Mouse (Mus musculus): Measurements from ENCODE around the gene Olfr97.
"Not testable (repeated sequence)": the region's sequence is repeated elsewhere in the genome, so short reads cannot be mapped to it uniquely, and the experiment has no call there.

The Olfr97 gene

DNA sequence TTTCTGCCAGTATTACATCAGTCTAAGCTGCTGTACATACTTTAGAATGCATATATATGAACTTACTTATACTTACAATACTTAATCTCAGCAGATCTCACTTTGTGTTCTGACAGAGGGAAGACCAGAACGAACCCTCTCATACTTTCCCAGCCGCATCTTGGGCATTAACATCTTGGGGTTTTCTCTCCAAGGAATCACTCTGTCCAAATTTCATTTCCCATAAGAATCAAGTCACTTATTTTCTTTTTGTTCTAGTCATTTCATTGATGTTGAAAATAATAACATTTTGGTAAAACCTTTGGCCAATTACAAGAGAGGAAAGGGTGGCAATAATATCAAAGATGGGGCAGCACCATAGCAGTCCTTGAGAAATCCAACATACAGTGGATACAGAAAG is at the start of gene Olfr97:
TSS of gene Olfr97 (minus strand) at position 101 of the 400 bp plus-strand sequence.
- not testable (repeated sequence) for DNase-seq (ENCODE audit: low spot score in 2 of 2)

DNA sequence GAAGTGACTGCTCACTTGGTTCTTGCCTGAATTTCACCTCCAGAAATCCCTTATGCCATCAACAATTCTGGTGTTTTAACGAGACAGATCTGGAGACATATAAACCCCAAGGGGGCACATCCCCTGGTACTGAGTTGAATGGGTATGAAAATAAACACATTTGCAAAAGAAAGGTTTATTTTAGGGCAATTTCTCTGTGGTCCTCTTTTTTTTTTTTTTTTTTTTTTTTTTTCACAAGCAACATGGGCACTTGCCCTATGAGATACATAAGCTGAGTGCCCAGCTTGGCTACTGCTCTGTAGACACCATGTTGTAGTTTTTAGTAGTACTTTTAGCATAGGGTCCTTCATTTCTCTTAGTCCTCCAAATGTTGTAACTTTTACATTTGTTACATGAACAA is 46.2 kb upstream of the Olfr97 start, which contains the start of gene Olfr99:
TSS of gene Olfr99 (minus strand) at position 101 of the 400 bp plus-strand sequence.
- DNase-seq (ENCODE audit: low spot score in 2 of 2), result no peak

DNA sequence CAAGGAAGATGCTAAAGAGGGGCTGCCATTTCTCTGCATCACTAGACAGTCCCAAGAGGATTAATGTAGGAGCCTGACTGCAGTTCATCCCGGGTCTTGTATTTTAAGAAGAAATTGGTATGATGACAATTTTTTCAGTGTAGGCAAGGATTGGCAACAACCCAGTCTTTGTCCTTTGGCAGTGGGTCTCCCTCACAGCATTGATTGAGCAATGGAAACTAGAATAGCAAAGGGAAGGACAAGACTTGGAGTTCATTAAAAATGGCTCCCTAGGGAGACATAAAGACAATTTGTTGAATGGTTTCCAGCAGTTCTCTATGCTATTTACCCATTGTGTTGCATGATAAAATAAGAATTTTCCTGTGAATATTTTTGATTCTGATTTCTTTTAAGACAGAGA is 43.2 kb upstream of the Olfr97 start:
- DNase-seq (ENCODE audit: low spot score in 2 of 2), result no peak

DNA sequence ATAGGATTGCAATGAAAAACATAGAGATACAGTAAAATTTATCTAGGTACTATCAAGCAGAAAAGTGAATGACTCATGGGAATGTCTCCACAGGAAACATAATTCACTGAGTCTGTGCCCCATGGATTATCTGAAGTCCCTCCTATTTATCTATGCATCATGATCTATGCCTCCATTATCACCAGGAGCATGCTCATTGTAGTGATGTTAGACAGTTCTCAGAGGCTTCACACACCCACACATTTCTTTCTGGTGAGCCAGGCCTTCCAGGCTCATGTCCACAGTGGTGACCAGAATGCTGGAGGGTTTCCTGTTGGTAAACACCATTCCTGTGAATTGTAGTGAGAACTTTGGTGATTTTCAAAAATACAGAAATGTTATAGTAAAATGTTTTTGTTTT is 39.4 kb upstream of the Olfr97 start:
- DNase-seq (ENCODE audit: low spot score in 2 of 2), result no peak

DNA sequence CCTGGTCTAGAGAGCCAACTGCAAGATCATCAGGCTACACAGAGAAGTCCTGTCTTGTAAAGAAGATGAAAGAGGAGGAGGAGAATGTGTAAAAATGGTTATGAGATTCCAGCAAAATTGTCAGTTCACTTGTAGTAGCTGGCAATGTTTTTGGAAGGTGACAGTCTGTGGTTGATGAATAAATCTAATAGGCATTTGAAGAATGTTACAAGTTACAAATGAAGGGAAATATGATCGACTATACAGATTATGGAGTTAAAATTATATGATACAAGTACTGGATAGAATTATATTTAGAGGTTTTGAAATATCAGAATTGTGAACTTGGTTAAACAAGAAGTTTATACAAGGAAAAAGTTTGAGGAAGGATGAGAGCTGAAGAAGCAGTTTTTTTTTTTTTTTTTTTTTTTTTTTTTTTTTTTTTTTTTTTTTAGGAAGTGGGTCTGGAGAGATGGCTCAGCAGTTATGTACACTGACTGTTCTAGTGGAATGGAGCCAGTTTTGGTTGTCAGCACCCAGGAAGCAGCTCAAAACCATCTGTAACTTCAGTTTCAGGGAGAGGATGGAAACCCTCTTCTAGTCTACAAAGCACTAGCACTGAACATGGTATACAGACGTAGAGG is 38.6 kb upstream of the Olfr97 start:
- no peak for DNase-seq (ENCODE audit: low spot score in 2 of 2)

DNA sequence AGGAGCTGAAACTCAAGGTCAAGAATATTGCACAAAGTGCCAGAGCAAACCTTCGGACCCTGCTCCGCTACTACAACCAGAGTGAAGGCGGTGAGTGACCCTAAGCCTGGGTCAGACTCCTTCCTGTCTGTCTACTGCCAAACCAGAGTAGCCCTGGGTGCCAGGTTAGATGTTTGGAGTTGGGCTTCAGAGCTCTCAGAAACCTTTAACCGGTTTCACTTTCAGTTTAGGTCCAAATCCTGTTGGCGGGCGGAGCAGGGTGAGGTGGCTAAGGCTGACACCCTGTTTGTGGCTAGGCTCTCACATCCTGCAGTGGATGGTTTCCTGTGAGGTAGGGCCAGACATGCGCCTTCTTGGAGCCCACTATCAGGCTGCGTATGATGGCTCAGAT is 33.6 kb upstream of the Olfr97 start:
- no peak for DNase-seq (ENCODE audit: low spot score in 2 of 2)

DNA sequence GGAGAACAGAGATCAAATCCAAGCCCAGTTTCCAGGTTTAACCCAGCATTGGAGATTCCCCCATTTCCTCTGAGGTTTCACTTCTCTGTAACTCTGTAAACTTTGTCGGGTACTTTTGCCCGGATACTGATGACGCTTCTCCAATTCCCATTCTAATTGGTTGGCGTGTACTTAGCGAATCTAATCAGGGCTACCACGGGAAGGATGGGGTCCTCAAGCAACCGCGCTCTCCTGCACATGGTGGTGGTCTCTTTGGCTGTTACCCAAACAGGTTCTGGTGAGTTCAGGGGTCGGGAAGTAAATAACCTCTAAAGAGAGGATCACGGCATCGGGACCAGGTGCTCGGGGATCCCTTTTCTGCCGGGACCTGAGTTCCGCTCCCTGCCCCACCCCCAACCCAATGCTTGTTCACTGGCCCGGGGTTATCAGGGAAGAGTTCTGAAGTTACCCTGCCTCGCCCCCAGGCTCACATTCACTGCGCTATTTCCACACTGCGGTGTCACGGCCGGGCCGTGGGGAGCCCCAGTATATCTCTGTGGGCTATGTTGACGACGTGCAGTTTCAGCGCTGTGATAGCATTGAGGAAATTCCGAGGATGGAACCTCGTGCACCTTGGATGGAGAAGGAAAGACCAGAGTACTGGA is 33.0 kb upstream of the Olfr97 start, which contains the start of gene H2-M3:
TSS of gene H2-M3 (plus strand) at position 163 of the 644 bp plus-strand sequence.
- peak; percentile 70 to 89 for DNase-seq (ENCODE audit: low spot score in 2 of 2)

DNA sequence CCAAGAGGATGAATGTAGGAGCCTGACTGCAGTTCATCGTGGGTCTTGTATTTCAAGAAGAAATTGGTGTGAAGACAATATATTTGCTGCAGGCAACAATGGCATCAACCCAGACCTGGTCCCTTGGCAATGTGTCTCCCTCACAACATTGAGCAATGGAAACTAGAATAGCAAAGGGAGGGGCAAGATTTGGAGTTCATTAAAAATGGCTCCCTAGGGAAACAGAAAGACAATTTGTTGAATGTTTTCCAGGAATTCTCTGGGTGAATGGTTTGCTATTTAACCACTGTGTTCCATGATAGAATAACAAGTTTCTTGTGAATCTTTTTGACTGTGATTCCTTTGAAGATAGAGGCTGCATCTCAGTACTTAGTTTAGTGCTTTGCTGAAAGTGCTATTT is 26.5 kb upstream of the Olfr97 start, which contains the start of gene Olfr98:
TSS of gene Olfr98 (minus strand) at position 124 of the 400 bp plus-strand sequence.
- DNase-seq (ENCODE audit: low spot score in 2 of 2), result no peak

DNA sequence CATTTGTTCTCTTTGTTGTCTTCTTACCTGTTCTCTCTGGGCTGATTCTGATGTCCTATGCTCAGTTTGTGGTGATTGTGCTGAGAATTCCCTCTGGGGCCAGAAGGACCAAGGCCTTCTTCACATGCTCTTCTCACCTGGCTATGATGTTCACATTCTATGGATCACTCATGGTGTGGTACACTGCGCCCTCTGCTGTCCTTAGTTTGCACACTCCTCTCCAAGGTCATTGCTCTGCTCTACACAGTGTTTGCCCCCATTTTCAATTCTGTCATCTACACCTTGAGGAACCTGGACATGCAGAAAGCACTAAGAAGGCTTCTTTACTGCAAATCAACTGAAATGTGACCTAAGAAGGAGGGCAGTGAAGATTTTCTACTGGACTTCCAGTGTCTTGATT is 13.4 kb upstream of the Olfr97 start:
- DNase-seq (ENCODE audit: low spot score in 2 of 2), result no peak

DNA sequence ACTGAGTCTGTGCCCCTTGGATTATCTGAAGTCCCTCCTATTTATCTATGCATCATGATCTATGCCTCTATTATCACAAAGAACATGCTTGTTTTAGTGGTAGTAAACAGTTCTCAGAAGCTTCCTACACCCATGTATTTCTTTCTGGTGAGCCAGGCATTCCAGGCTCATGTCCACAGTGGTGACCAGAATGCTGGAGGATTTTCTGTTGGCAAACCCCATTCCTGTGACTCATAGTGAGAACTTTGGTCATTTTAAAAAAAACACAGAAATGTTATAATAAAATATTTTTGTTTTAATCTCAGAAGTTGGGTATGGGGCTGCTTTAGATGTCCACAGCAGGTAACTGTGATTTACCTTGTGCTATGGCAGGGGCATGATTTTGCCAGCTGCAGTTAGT is 12.3 kb upstream of the Olfr97 start:
- DNase-seq (ENCODE audit: low spot score in 2 of 2), result no peak

DNA sequence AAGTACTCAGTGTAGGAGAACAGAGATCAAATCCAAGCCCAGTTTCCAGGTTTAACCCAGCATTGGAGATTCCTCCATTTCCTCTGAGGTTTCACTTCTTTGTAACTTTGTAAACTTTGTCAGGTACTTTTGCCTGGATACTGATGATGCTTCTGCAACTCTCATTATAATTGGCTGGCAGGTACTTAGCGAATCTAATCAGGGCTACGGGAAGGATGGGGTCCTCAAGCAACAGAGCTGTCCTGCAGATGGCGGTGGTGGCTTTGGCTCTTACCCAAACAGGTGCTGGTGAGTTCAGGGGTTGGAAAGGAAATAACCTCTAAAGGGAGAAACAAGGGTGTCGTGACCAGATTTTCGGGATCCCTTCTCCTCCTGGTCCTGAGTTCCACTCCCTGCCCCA is 9.6 kb upstream of the Olfr97 start:
- peak; percentile 6 to 16 for DNase-seq (ENCODE audit: low spot score in 2 of 2)

DNA sequence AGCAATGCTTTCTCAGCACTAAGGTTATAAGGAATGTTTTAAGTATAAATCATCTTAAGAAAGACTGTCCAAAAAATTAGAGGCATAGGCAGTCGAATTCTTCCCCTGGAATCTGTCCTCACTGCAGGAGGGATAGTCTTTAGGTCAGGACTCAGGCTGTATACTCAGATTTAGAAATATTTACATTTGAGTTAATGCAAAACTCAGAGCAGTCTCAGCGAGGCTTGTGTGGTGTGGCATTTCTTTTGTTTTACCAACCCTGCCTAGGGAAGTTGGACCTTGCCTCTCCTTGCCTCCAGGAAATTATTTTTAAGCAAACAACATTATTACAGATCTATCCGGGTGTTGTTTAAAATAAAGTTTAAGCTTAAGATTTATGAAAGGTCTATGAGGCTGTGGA is 5.1 kb upstream of the Olfr97 start:
- DNase-seq (ENCODE audit: low spot score in 2 of 2), result no peak

DNA sequence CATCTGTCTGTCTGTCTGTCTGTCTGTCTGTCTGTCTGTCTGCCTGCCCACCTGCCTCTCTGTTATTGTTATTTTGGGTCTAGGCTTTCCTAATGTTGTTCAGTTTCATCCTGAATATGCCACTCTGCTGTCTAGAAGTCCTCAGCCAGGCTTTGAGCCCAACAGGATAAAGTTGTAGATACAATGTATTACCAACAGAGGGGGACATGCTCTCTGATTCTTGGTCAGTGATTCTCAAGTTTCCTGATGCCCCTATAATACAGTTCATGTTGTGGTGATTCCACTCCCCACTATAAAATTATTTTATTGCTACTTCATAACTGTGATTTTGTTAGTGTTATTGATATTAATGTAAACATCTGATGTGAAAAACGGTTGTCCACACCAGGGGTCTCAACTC is 15.3 kb downstream of the Olfr97 start:
- no peak for DNase-seq (ENCODE audit: low spot score in 2 of 2)

DNA sequence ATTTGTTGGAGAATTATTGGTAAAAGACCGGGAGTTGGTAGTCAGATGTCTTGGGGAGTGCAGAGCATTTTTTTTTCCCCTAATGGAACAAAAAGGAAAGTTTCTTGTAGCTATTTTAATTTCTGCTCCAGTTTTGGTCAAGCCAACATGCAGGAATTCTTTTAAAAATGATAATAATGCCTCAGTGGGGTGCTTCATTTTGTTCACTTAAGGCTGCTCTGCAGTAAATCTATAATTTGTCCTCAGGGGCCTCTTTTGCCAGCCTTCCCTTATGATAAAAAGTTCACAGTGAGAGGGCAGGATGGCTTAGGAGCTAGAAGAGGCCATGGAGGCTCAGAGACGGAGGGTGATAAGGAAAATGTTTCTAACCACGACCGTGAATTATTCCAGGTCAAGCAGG is 17.3 kb downstream of the Olfr97 start, which contains the start of gene Olfr96:
TSS of gene Olfr96 (plus strand) at position 301 of the 400 bp plus-strand sequence.
- no peak for DNase-seq (ENCODE audit: low spot score in 2 of 2)

DNA sequence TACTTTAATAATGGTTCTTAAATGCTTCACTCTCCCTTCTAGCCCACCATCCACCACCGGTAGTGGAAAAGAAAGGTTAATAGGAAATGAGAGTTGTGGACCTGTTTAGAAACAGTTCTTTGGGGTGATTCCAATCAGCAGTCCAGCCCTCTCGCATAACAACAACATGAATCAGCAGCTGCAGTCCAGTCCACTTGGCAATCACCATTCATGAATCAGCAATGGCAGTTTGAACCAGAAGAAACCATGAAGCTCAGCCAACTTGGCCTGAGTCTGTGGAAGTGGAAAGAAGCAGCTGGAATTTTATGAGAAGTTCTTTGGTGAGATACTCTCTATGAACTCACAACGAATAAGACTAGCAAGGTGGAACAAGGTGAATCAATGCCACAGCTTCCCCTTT is 18.6 kb downstream of the Olfr97 start:
- DNase-seq (ENCODE audit: low spot score in 2 of 2), result no peak

DNA sequence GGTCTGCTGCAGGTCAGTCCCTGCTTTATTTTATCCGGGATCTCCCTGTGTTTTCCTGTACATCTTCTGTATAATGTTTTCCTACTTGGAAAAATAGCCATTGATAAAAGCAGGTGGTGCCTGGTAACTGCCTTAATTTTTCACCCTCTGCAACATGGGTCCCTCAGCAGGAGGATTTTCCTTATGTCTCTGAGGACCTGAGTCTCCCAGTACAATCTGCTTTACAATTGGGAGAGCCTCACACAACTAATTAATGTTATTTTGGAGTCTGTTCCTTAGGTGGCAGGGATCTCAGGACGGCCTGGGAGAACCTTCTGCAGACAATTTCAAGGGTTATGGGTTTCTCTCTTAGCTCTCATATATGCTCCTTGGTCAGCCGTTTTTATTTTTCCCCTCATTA is 24.1 kb downstream of the Olfr97 start, which contains the start of gene Olfr95:
TSS of gene Olfr95 (minus strand) at position 101 of the 400 bp plus-strand sequence.
- no peak for DNase-seq (ENCODE audit: low spot score in 2 of 2)

DNA sequence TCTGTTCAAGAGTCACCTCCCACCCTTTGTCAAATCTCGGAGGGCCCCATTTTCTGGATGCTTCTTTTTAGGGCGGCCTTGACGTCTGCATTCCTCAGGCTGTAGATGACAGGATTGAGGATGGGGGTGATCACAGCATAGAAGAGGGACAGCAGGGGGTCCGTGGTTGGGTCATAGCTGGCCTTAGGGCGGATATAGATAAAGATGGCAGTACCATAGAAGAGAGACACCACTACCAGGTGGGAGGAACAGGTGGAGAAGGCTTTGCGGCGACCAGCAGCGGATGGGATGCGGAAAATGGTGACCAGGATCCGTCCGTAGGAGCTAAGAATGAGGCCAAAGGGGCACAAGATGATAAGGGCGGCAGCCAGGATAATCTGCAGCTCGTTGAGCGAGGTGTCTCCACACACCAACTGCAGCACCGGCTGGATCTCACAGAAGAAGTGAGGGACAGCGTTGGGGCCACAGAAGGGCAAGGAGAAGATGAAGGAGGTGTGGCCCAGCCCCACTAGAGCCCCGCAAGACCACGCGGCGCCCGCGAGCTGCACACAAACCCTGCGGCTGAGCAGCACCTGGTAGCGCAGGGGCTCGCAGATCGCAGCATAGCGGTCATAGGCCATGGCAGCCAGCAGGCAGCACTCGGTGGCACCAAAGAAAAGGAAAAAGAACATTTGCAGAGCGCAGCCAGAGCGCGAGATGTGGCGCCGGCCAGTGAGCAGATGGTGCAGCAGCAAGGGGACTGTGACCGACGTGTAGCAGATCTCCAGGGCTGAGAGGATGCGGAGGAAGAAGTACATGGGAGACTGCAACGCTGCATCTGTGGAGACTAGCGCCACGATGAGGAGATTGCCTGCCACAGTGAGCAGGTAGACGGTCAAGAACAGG is 26.0 kb downstream of the Olfr97 start:
- no peak for DNase-seq (ENCODE audit: low spot score in 2 of 2)

DNA sequence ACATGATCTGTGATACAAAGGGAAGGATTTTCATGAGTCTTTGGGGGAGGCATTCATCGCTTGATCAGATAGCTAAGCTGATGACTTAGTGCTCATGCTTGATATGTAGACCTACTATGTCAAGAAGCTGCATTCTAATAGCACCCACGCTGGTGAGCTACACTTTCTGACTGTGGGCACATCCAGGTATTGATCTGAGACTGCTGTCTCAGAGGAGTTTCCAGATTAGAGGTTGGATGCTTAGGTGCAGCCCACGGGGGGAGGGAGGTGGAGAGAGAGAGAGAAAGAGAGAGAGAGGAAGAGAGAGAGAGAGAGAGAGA is 33.3 kb downstream of the Olfr97 start:
- DNase-seq (ENCODE audit: low spot score in 2 of 2), result no peak

DNA sequence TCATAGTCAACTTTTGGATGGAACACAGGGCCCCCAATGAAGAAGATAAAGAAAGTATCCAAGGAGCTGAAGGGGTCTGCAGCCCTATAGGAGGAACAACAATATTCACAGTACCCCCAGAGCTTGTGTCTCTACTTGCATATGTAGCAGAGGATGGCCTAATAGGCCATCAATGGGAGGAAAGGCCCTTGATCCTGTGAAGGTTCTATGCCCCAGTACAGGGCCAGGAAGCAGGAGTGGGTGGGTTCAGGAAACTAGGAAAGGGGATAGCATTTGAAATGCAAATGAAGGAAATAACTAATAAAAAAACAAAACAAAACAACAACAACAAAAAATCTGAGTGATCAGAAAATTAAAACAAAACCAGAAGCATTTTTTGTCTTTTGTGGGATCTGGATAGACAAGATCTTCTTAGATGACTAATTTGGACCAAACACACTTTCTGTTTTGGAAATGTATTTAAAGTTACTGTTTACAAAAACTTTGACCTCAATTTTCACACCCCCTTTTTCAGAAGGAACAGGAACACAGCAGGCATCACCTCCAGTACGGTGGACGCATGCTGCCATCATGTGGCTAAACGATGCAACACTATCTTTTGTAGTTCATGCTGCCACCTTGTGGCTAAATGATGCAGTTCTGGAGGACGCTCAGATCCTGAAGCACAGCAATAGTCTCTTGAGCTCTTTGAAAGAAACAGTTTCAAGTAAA is 33.8 kb downstream of the Olfr97 start:
- peak; percentile 54 to 82 for DNase-seq (ENCODE audit: low spot score in 2 of 2)

DNA sequence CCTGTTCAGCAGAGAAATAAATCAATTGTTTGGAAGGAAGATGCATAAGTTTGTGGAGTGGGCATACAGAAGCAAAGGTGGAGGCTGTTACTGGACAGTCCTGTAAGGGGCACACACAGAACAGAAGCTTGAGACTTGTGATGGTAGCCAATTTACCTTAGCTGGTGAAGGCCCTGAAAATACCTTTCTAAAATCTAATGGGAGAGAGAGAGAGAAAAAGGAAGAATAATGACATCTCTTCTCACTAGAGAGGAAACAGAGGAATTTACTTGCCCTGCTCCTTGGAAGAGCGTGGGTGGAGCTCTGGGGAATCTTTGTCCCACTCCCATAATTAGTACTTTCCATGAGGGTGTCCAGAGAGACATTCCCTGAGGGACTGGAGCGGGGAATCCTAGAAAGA is 36.2 kb downstream of the Olfr97 start, which contains the start of gene Olfr94:
TSS of gene Olfr94 (minus strand) at position 101 of the 400 bp plus-strand sequence.
- no peak for DNase-seq (ENCODE audit: low spot score in 2 of 2)

DNA sequence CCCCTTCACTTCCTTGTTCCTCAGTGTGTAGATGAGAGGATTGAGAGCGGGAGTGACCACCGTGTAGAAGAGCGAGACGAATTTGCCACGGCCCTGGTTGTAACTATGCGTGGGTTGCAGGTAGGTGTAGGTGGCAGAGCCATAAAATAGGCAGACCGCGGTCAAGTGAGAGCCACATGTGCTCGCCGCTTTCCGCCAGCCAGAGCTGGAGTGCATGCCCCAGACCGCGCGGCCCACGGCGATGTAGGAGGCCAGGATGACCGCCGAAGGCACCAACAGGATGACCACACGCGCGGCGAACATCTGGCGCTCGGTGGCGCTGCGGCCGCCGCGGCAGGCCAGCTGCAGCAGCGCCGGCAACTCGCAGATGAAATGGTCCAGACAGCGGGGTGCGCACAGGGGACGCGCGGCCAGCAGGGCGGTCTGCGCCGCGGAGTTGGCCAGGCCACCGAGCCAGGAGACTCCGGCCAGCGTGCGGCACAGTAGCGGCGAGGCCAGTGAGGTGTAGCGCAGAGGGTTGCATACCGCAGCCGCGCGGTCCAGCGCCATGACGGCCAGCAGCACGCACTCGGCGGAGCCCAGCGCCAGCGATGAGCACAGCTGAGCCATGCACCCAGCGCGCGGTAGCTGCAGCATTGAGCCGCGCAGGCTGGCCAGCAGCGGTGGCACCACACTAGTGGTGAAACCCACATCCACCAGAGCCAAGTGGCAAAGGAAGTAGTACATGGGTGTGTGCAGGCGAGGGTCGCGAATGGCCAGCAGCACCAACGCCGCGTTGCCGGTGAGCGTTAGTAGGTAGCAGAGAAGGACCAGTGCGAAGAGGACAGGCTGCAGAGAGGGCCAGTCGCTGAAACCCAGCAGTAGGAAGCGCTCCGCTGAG is 40.0 kb downstream of the Olfr97 start:
- DNase-seq (ENCODE audit: low spot score in 2 of 2), result peak in 1 of 2 experiments; percentile 15

All from frontal cortex, postnatal 10 days (tissue).